Mouse (Mus musculus): ENCODE measurements around the gene Gcnt4. TPM values are rescaled to one million over a fixed set of nuclear protein-coding genes. Genes with fewer than 3 reads are reported as not detected.
"Not testable (repeated sequence)": the region's sequence is repeated elsewhere in the genome, so short reads cannot be mapped to it uniquely, and the experiment has no call there.

Gcnt4 gene
- total RNA-seq (2021): 10 to 100 TPM in 1 of 2 experiments, 1 to 10 TPM in 1; 9.9 to 15.1 TPM
- long read RNA-seq, experiment 1, full-length matches to known transcripts: 1 of 8 reads
- long read RNA-seq, experiment 1, partial matches to known transcripts: 0 of 8 reads
- long read RNA-seq, experiment 1, other reads (novel, unspliced or antisense): 7 of 8 reads
- long read RNA-seq, experiment 2, full-length matches to known transcripts: 1 of 3 reads
- long read RNA-seq, experiment 2, partial matches to known transcripts: 0 of 3 reads
- long read RNA-seq, experiment 2, other reads (novel, unspliced or antisense): 2 of 3 reads

DNA sequence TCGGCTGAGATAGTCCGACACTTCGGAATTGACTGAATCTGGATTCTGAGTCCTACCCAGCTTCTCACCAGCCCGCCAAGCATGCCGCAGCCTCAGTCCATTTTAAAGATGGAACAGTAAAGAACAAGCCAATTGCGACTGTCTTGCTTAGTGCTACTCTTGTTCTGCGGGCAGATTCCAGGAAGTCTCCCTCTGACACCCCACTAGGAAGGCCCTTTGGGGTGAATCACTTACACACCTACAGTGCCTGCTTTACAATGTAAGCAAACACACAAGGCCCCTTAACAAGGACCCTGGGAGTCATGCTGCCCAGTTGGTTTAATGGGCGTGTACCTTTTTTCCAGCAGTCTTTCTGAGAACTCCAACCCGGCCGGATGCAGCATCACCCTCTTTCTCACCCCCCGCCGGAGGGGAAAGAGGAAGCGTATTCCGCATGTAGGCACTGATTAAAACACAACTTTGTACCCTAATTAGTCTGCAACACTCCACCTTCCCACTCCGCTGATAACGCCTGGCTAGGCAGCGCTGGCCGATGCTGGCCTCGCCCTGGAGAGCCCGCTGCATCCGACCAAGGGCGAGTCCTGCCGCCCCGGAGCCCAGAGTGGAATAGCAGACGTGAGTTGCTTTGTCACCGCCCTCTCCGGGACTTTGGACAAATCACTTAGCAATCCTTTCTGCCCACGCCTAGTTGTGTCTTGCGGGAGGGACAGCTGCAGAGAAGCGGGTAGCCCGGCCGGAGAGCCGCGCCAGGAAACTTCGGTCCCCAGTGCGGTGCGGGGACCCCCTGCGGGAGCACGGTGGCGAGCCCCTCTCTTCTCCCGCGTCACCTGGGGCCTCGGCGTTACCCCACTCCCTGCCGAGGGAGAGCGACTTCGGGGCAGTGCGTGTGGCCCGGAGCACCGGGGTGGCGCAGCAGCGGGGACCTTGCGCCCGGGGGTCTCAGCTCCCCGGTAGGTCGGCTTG is at the start of gene Gcnt4:
Gcnt4 (plus strand) TSS at position 691 of the 963 bp plus-strand sequence.
- TF ChIP-seq CTCF (IDR thresholded peaks at IDR 0.05): no peak
- peak within 1 kb of the TSS; percentile 87 for H3K27ac ChIP-seq
- no peak for DNase-seq (ENCODE audit: extremely low spot score in 1 of 2, low spot score in 2 of 2)
- peak within 1 kb of the TSS; percentile 83 for H3K4me3 ChIP-seq
- intact Hi-C loops (cut with DNase I): no loop called here

GRCm38 (mm10) chr13:96878220-96879057 is 46.0 kb upstream of the Gcnt4 start:
- Histone ChIP-seq H3K4me3 (no peak overlapping the region), H3K27ac (peak overlapping the region; percentile 68)
- intact Hi-C loops (cut with DNase I): no loop called here
- DNase-seq (ENCODE audit: extremely low spot score in 1 of 2, low spot score in 2 of 2): peak; percentile 9 to 20
- TF ChIP-seq CTCF (IDR thresholded peaks at IDR 0.05): no peak

- Histone ChIP-seq H3K27ac (no peak overlapping the region), H3K4me3 (no peak overlapping the region)
- no peak for TF ChIP-seq CTCF (IDR thresholded peaks at IDR 0.05)
- intact Hi-C loops (cut with DNase I): no loop called here
- no peak for DNase-seq (ENCODE audit: extremely low spot score in 1 of 2, low spot score in 2 of 2)
Observed at GRCm38 (mm10) chr13:96884534-96884933, 40.0 kb upstream of the Gcnt4 start.

- intact Hi-C loops (cut with DNase I): no loop called here
- TF ChIP-seq CTCF (IDR thresholded peaks at IDR 0.05): no peak
- no peak for DNase-seq (ENCODE audit: extremely low spot score in 1 of 2, low spot score in 2 of 2)
- Histone ChIP-seq H3K27ac (no peak overlapping the region), H3K4me3 (no peak overlapping the region)
Observed at GRCm38 (mm10) chr13:96889985-96890384, 34.5 kb upstream of the Gcnt4 start.

DNA sequence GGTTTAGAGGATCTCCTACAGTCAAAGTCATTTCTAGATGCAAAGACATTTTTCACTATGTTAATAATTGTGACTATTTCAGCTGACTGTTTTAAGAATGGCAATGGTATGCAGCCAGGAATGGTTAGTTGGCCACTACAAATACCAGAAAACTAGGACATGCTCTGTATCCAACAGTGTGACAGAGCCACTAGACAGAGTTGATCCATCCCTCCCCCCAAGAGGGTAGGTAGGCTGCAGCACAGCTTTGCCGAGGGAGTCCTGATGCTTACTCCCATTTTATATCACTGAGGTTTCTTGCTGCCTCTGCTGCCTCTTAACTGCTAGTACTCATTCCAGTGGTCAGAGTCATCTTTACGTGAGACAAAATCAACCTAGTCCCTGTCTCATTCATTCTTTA is 29.3 kb upstream of the Gcnt4 start:
- Histone ChIP-seq H3K4me3 (no peak overlapping the region), H3K27ac (no peak overlapping the region)
- TF ChIP-seq CTCF (IDR thresholded peaks at IDR 0.05): no peak
- DNase-seq (ENCODE audit: extremely low spot score in 1 of 2, low spot score in 2 of 2): no peak
- intact Hi-C loops (cut with DNase I): no loop called here

- no peak for TF ChIP-seq CTCF (IDR thresholded peaks at IDR 0.05)
Observed at GRCm38 (mm10) chr13:96906717-96907116, 17.8 kb upstream of the Gcnt4 start.

DNA sequence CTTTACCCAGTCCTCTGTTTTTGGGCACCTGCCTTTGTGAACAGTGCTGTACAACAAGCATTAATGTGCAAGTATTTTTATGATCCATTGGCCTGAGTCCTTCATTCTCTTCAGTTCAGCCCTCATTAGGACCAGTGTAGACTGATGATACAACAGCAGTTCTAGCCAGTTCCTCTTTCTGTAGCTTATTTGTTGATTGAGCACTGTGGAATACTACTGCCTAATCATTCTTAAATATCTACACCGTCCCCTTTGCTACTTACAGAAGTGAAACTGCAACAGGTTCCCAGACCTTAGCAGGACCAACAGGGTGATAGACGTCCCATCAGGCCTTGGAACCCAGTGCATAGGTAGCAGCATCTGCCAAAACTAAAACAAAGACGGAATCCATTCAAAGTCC is 13.3 kb upstream of the Gcnt4 start:
- TF ChIP-seq CTCF (IDR thresholded peaks at IDR 0.05): no peak
- DNase-seq (ENCODE audit: extremely low spot score in 1 of 2, low spot score in 2 of 2): no peak
- Histone ChIP-seq H3K27ac (no peak overlapping the region), H3K4me3 (no peak overlapping the region)
- intact Hi-C loops (cut with DNase I): no loop called here

More at GRCm38 (mm10) chr13:96906717-96907116, 17.8 kb upstream of the Gcnt4 start:
- no peak for DNase-seq (ENCODE audit: extremely low spot score in 1 of 2, low spot score in 2 of 2)
- no peak overlapping the region for H3K4me3 ChIP-seq
- no peak overlapping the region for H3K27ac ChIP-seq
- intact Hi-C loops (cut with DNase I): no loop called here

GRCm38 (mm10) chr13:96923134-96923533 is 1.4 kb upstream of the Gcnt4 start:
- H3K27ac ChIP-seq; intact Hi-C loops (cut with DNase I); DNase-seq (ENCODE audit: extremely low spot score in 1 of 2, low spot score in 2 of 2); H3K4me3 ChIP-seq: not testable (repeated sequence)

DNA sequence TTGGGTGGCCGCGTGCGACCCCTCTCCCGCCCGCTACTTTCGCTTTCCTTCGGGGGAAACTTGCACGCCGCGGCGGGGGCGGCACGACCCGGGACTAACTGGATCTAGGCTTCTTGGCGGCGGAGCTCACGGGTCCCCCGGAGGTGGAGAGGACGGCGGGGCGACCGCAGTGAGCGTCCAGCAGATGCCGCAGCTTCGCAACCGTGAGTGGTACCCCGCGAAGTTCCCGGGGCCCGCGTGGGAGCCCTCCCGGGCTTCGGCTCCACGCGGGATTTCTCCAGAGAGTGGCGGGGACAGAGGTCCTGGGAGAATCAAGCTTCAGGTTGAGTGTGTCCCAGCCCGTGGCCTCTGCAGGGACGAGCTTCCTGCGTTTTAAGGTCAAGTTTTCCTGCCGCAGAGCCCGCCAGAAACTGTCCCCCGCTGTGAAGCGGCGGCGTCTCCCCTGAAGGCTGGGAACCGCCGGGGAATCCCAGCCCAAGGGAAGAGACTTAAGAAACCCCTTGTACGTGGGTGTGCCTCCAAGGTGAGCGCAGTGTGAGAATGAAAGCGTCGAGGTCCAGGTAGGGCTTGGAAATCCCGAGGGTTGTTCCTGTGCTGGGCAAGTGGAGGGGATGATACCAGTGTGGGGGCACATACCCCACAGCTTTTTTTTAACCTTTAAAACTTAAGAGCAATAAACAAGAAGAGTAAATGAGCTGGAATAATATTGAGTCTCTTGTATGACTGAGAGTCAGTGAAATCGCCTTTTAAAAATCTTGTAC is 676 bp downstream of the Gcnt4 start:
- Histone ChIP-seq H3K27ac (peak overlapping the region; percentile 87), H3K4me3 (peak overlapping the region; percentile 83)
- no peak for TF ChIP-seq CTCF (IDR thresholded peaks at IDR 0.05)
- DNase-seq (ENCODE audit: extremely low spot score in 1 of 2, low spot score in 2 of 2): no peak
- intact Hi-C loops (cut with DNase I): loop anchor here (5.0 kb wide), 1 partner anchor 147 kb away; no protein-coding TSS in a partner anchor

DNA sequence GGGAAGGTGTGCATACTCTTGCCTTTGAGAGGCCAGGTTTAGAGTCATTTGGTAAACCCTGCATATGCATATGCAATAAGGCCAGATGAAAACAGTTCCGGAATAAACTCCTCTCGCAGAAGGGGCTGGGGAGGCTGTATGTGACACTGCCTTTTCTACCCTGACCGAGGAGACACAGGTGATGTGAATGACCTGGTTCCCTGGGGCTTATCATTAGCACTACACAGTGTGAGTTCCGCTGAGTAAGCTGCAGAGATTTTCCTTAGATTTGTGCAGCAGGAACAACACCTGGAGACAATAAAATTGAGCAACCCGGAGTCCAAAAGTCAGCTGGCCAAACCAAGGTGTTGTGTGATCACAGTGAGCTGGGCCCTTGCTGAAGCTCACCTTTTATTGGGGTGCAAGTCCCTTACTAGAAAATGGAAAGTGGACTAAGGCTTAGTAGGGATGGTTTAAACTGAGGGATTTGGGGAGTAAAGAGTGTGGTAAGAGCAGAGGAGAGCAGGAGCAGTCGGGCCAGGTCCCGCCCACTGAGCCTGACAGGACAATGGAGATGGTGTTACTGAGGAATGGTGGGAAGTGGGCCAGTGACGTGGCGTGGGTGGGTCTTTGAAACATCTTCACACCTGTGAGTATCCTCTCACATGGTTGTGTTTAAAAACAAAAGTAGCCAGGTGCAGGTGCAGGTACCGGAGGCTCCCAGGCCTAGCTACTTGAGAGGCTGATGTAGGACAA is 1.7 kb downstream of the Gcnt4 start:
- DNase-seq (ENCODE audit: extremely low spot score in 1 of 2, low spot score in 2 of 2): no peak
- Histone ChIP-seq H3K27ac (peak overlapping the region; percentile 87), H3K4me3 (peak overlapping the region; percentile 83)
- no peak for TF ChIP-seq CTCF (IDR thresholded peaks at IDR 0.05)
- intact Hi-C loops (cut with DNase I): loop anchor here (5.0 kb wide), 1 partner anchor 146 kb away; no protein-coding TSS in a partner anchor
